Mouse (Mus musculus) adrenal gland, adult (tissue): ENCODE measurements around the gene Zcchc7.
"Not testable (repeated sequence)": the region's sequence is repeated elsewhere in the genome, so short reads cannot be mapped to it uniquely, and the experiment has no call there.

Experiments
- DNase-seq, 2 experiments: peaks; one replicate each; pipeline ENCODE4 v3.0.0; 2022 to 2023; ENCODE audit warnings: low spot score in 1 of 2; ENCODE audit not compliant: inconsistent age in 2 of 2

Zcchc7 gene

DNA sequence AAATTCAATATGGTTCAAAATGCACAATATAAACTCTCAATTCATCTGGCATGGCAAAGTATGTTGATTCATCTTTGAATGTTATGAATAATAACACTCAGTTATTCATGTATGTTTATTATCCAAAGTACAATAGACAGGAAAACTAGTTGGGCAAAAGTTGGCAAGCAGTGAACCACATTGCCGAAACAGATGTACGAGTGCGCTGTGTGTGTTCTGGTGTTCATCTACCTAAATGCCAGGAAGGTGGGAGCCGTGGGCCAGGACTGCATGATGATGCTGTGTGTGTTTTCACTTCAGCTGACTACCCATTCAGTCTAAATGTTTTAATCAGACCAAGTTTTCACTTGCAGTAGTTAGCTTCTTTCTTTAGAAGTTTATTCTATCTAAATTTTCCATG lies 150.7 kb downstream of the Zcchc7 start:
- DNase-seq, result no peak

- peak in 1 of 2 experiments; percentile 37 for DNase-seq
These were observed 154.4 kb downstream of the Zcchc7 start for GRCm38 (mm10) chr4:44910065-44910464.

GRCm38 (mm10) chr4:44910857-44911256 lies 155.2 kb downstream of the Zcchc7 start:
- DNase-seq, result no peak

- DNase-seq, result no peak
These were observed 161.7 kb downstream of the Zcchc7 start for GRCm38 (mm10) chr4:44917312-44917848.

GRCm38 (mm10) chr4:44917907-44918306 lies 162.2 kb downstream of the Zcchc7 start:
- DNase-seq, result no peak

DNA sequence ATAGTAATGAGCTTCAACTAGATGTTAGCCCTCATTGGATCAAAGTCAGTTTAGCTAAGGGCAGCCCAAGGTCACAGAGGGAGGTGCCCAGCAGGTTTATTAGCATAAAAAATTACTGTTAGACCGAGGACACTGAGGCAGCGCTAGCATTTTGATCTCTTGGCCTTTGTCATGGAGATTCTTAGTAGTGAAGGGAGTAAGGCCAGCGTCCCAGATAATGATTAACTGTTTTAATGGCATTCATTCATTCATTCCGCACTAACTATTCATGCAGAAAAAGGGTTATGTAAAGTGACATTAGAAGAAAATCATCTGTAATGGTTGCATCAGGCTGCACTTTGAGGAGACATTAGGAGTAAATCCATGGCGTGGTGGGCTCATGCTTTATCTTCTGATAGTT lies 165.2 kb downstream of the Zcchc7 start:
- DNase-seq, result no peak

DNA sequence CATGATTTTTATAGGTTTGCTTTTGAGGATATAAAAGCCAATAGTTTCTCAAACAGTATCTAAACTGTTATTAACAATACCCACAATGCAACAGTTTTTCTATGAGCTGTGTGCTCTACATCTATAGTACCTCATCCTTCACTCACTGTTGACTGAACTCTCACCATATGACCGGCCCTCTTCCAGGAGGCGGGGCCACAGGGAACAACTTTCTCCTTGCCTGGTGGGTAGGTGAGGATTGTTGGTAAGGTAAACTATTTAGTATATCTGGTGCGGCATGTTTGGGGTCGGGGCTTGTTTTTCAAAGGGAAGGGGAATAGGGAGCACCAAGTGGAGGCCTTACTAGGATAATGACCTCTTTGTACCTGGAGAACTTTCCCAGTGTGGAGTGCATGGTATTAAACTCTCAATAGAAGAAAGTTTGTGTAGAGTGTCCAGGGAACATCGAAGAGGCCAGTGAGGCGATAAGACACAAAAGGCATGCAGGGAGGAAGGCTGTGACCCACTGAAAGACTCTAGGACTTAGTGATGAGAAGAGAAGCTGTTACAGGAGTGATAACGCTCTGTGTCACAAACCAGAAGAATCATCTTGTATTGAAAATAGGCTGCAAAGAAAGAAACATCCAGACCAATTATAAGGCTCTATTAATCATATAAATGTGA lies 166.9 kb downstream of the Zcchc7 start:
- DNase-seq, result no peak

DNA sequence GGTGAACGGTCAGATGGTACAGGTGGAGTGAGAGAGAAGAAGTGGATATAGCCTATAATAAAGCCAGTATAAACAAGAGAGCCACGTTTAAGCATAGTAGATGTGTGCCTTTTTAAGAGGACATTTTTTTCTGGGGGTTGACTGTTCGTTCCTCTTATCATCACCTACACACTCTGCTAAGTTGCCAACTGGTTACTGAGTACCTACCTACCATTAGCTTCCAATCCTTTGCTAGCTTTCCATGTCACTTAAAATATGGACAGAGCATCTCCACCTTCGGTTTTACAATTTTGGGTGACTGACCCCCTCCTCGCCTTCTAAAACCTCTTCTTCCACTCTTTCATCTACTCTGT lies 167.4 kb downstream of the Zcchc7 start:
- DNase-seq, result no peak

GRCm38 (mm10) chr4:44927934-44928333 lies 172.3 kb downstream of the Zcchc7 start:
- DNase-seq, result no peak

DNA sequence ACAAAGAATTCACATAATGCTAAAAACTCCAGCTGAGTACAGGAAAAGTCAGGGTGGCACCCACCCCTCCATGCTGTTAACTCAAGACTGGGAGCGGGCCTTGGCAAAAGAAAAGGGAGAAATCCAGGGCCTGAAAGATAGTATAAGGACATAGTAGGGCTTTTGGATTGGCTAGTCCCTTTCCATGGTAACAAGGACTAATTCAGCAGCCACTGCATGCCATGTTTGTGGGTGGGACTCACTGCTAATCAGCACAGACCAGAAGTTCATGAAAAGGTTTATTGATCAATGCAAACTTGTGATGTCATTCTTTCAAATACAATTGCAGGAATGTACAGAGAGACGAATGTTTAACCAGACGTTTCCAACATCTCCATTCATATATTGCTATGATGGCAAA lies 173.1 kb downstream of the Zcchc7 start:
- no peak for DNase-seq

DNA sequence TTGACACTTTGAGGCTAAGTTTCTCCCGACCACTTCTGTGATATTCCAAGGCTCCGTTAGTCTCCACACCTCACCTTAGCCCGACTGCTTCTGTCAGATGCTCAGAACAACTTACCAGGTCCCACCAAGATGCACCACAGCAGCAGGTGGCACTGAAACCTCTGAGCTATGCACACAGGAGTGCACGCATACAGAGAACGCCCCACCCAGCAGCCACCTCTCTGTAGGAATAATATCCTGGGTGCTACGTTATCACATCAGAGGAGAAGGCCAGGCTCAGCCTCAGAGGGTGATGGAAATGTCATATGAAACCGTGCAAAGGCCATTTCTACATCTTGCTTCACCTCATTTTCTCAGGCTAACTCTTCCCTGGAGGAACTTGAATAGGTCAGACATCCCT lies 174.7 kb downstream of the Zcchc7 start:
- no peak for DNase-seq

- no peak for DNase-seq
These were observed 176.1 kb downstream of the Zcchc7 start for GRCm38 (mm10) chr4:44931732-44932131.

GRCm38 (mm10) chr4:44938359-44939340 lies 183.0 kb downstream of the Zcchc7 start:
- DNase-seq, result no peak

GRCm38 (mm10) chr4:44939576-44940249 lies 184.0 kb downstream of the Zcchc7 start:
- no peak for DNase-seq

DNA sequence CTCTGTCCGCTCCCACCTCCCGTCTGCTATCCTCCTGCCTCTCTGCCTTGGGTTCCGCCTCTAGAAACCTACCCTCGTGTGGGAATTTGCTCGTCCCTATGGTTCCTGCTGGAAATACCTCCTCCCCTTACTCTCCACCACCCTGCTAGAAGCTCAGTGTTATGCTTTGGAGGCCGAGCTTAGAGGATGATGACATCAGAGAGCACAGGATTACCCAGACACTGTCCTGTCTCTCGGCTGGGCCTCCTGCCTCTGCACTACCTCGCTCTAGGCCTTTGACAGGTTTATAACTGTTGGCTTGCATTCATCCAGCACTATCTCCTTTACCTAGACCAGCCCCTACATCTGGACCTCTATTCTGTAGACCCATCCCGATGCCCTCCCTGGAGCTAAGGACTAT lies 184.6 kb downstream of the Zcchc7 start:
- DNase-seq, result no peak

DNA sequence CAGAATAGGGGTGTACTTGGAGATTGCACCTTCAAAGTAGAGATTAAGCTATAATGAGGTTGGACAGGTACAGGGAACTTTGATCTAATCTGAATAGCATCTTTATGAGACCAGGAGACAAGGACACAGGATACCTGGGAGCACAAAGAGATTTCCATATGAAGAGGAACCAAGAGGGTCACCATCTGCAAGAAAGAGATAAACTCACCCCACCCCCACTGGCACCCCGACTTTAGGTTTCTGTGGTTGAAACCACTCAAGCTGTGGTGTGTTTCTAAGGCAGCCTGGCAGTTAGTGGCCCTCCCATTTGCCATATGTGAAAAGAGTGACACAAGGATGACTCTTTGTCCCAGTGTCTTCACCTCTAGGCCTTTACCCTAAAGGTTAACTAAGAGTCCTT lies 186.6 kb downstream of the Zcchc7 start:
- no peak for DNase-seq

GRCm38 (mm10) chr4:44943480-44943879 lies 187.8 kb downstream of the Zcchc7 start:
- no peak for DNase-seq

GRCm38 (mm10) chr4:44944426-44945075 lies 188.9 kb downstream of the Zcchc7 start:
- DNase-seq, result no peak

DNA sequence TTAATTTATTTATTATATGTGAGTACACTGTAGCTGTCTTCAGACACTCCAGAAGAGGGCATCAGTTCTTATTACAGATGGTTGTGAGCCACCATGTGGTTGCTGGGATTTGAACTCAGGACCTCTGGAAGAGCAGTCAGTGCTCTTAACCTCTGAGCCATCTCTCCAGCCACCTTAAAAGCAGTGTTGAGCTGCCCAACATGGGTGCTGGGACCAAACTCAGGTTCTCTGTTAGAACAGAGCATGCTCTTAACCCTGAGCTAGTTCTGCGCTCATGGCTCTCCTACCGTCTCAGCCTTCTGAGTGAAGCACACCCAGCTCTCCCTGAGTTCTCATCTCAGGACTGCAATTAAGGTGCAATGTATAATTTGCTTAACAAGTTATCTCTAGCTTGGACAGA lies 190.4 kb downstream of the Zcchc7 start:
- DNase-seq, result not testable (repeated sequence)

GRCm38 (mm10) chr4:44947464-44947863 lies 191.8 kb downstream of the Zcchc7 start:
- DNase-seq, result no peak

DNA sequence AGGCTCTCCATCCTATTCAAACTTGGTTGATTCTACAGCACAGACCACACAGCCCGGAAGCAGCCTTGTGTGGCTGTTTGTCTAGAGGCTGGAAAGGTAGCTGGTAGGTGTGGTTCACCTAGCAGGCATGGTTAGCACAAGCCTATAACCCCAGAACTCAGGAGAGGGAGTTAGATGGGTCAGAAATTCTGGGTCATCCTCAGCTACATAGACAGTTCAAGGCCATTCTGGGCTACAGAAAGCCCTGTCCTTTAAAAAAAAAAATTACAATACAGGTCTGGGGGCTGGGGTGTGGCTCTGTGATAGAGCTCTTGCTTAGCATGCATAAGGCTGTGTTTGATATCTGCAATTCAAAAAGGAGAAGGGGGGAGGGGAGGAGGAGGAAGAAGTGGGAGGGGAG lies 192.6 kb downstream of the Zcchc7 start:
- no peak for DNase-seq
